Mouse (Mus musculus) erythroblast, embryonic 14.5 days (primary cell): Measurements from ENCODE around the gene Rab6b. TPM values are rescaled to one million over a fixed set of nuclear protein-coding genes. Genes with fewer than 3 reads are reported as not detected.

Experiments used
- H3K27me3 ChIP-seq: 2 replicates; pipeline ENCODE4 v1.6.1; 2012; ENCODE audit warnings: inconsistent platforms; ENCODE audit not compliant: control insufficient read depth
- H3K36me3 ChIP-seq: 2 replicates; pipeline ENCODE4 v1.6.1; 2012; ENCODE audit warnings: mild to moderate bottlenecking, inconsistent platforms; ENCODE audit not compliant: control insufficient read depth
- H3K4me1 ChIP-seq: 2 replicates; pipeline ENCODE4 v1.6.1; 2012; ENCODE audit warnings: inconsistent platforms; ENCODE audit not compliant: control insufficient read depth
- H3K4me3 ChIP-seq: replicated peaks from 2 replicates; pipeline ENCODE3; 2012; ENCODE audit warnings: moderate library complexity, mild to moderate bottlenecking, inconsistent platforms
- H3K9me3 ChIP-seq: 2 replicates; pipeline ENCODE4 v1.6.1; 2012; ENCODE audit warnings: low read length, inconsistent platforms, mixed read lengths; ENCODE audit not compliant: control insufficient read depth
- GATA1 ChIP-seq: IDR thresholded peaks from 2 replicates; pipeline ENCODE4 v1.6.1; 2012; ENCODE audit warnings: low read length, inconsistent platforms, mixed read lengths
- TAL1 ChIP-seq: IDR thresholded peaks from 3 replicates; pipeline ENCODE4 v1.6.1; 2012; ENCODE audit warnings: low read length, inconsistent platforms, mixed read lengths
- polyA plus RNA-seq: library from polyadenylated mRNA; stranded (reverse); fragments of >175 nt; gene quantifications from 2 replicates; pipeline ENCODE4 v1.2.3, GENCODE M21; 2012

Rab6b gene
- polyA plus RNA-seq, 1 experiment: not detected

DNA sequence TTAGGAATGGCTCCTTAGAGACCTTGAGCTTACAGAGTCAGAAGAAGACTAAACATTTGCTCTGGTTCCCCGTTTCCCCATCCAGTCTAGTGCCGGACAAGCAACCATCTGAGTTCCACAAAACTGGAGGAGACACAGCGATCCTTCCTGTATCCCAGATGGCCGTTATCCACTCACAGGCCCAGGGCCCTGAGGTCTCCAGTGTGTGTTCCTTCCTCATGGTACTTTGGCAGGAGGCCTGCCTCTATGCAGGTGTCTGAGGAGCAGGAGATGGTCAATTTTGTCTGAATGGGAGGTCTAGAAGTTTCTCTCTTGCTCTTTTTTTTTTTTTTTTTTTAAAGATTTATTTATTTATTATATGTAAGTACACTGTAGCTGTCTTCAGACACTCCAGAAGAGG, 13.2 kb downstream of the Rab6b start:
- TF ChIP-seq TAL1 (no peak), GATA1 (no peak)
- no peaks in the 10 kb centered on the region for H3K36me3 ChIP-seq
- H3K27me3 ChIP-seq: no peaks in the 10 kb centered on the region
- no peak overlapping the region for H3K4me3 ChIP-seq
- H3K4me1 ChIP-seq: no peaks in the 10 kb centered on the region
- H3K9me3 ChIP-seq: no peaks in the 10 kb centered on the region

DNA sequence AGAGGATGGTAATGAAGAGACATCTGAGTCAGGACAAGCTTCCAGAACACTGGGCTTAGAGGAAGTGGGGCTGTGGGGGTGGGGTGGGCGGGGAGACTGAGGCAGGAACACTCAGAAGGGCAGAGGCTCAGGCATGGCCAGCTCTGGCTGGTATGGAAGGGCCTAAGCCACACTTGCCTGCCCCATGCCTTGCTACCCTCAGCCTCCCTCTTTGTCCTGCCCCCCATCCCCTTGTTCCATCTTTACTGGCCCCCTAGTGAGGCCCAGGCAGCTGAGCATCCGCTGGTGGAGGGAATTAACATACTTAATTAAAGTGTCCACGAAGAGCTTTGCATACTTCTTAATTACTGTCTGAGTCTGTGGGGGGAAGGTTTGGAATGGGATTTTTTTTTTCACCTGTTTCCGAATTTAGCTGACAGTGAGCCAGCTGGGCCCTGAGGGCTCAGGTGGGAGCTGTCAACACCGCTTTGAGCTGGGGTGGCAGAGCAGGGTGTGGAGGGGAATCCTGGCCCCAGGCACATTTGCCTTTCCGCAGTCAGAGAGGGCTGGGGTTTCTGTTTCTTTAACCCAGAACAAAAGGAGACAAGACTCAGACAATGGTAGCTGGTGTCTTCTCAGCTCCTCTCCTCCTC, 22.0 kb downstream of the Rab6b start:
- Histone ChIP-seq H3K4me3 (no peak overlapping the region), H3K4me1 (no peaks in the 10 kb centered on the region), H3K36me3 (no peaks in the 10 kb centered on the region), H3K27me3 (no peaks in the 10 kb centered on the region), H3K9me3 (no peaks in the 10 kb centered on the region)
- TF ChIP-seq TAL1 (no peak), GATA1 (no peak)

DNA sequence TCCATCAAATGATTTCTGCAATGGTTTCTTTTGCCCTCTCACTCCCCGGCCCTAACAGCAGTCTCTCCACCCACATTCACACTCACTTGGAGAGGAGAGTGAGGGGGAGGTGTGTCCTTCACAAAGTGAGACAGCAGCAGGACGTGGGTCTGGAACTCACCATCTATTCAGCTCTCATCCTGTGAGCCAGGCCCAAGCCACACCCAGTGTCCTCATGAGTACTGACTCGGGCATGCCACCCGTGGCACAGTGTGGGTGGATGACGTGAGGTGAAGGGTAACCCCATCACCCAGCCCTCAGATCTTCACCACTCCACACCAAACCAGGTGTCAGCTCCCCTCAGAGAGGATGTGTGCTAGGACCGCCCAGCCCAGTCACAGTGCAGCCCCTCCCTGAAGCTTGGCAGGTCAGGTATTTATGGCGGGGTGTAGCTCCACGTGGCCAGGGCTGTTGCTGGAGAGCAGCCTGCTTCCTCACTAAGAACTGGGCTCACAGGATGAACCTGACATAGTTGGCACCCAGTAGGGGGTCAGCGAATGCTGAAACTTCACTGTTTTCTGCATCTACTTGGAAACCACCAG, 23.0 kb downstream of the Rab6b start:
- H3K4me1 ChIP-seq: no peaks in the 10 kb centered on the region
- no peaks in the 10 kb centered on the region for H3K9me3 ChIP-seq
- no peak overlapping the region for H3K4me3 ChIP-seq
- H3K36me3 ChIP-seq: no peaks in the 10 kb centered on the region
- no peaks in the 10 kb centered on the region for H3K27me3 ChIP-seq
- TF ChIP-seq GATA1: no peak
- no peak for TF ChIP-seq TAL1

DNA sequence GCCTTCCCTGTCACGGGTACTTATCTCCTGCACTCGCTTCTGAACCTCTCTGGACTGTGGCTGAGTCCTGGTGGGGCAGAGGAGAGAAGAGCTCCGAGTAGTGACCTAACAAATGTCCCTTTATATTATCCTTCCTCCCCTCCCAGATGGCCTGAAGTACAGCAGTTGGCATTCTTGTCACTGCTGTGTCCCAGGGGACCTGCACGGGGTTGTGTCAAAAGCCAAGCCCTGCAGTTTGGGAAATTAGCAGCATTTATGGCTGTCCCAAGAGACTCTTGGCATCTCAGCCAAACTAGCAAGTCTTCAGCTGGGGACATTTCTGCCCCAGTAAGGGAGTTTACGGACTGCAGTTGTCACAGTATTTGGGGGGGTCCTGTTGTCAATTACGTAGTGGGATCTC, 27.9 kb downstream of the Rab6b start:
- Histone ChIP-seq H3K9me3 (no peaks in the 10 kb centered on the region), H3K36me3 (no peaks in the 10 kb centered on the region), H3K4me3 (no peak overlapping the region), H3K4me1 (no peaks in the 10 kb centered on the region), H3K27me3 (no peaks in the 10 kb centered on the region)
- no peak for TF ChIP-seq GATA1
- no peak for TF ChIP-seq TAL1

DNA sequence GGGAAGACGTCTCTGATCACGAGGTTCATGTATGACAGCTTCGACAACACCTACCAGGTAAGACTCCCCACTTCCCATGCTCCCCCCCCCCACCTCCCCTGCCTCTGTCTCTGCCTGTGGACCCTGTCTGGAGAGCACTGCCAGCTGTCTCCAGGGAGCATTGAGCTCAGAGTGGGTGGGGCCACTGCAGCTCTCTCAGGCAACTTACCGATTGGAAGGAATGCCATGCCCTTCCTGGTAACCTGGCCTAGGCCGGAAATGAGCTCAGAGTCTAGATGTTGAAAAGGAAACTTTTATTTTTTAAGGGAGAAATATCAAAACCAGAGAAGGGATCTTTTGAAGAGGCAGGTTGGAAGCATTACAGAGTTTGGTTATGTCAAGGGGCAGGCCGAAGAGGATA, 28.8 kb downstream of the Rab6b start:
- no peaks in the 10 kb centered on the region for H3K9me3 ChIP-seq
- no peaks in the 10 kb centered on the region for H3K4me1 ChIP-seq
- H3K4me3 ChIP-seq: no peak overlapping the region
- no peaks in the 10 kb centered on the region for H3K27me3 ChIP-seq
- TF ChIP-seq TAL1: no peak
- H3K36me3 ChIP-seq: no peaks in the 10 kb centered on the region

DNA sequence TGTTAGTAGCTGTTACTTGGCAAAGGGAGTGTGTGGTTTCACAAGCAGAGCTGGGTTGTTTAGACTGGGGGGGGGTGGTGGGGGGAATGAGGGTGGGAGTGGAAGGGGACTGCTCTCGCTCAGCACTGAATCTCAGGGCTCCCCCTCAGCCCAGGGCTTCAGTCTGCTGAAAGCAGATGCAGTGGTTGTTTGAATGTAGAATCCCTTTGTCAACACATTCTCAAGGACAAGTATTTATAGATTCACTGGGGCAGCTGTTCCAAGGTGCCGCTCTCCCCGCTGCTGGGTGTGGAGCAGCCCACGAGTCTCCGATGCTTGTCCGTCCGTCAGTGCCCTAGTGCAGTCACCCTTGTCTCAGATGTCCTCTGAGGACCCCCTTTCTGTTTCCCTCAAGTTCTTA, 29.7 kb downstream of the Rab6b start:
- no peak overlapping the region for H3K4me3 ChIP-seq
- no peak for TF ChIP-seq GATA1
- no peak for TF ChIP-seq TAL1
- no peaks in the 10 kb centered on the region for H3K9me3 ChIP-seq
- H3K4me1 ChIP-seq: no peaks in the 10 kb centered on the region
- no peaks in the 10 kb centered on the region for H3K36me3 ChIP-seq
- H3K27me3 ChIP-seq: no peaks in the 10 kb centered on the region

DNA sequence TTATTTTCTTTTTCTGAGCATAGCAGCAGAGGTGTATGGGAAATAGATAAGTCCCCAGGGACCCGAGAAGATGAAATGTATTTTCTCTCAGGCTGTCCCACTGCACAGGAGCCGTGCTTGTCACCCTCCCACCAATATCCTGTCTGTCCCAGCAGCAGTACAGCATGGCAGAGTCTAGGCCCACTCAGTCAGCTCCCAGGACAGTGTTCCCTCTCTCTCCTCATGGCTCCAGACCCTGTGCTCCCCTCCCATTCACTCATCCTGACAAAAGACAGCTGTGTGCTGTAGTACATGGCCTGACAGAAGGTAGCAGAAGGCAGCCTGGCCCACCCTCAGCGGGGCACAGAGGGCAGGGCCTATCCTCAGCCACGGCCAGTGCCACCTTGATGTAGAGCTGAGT, 32.3 kb downstream of the Rab6b start:
- Histone ChIP-seq H3K36me3 (no peaks in the 10 kb centered on the region), H3K4me1 (no peaks in the 10 kb centered on the region), H3K27me3 (no peaks in the 10 kb centered on the region), H3K9me3 (no peaks in the 10 kb centered on the region), H3K4me3 (no peak overlapping the region)
- no peak for TF ChIP-seq TAL1

DNA sequence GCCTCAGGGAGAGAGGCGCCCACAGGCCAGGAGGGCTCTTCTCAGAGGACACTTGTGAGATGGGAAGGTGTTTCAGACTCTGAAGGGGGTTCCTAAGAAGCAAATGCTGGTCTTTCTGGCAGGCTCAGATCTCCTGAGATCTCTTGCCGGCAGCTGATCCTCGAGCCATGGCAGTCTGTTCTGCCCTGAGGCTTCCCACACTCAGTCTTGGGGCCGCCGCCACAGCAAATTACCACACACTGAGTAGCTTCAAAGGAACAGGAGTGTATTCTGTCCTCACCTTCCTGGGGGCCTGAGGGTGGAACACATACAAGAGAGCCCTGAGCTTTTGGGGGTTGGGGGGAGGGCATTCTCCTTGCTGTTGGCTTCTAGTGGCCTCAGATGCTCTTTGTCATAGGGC, 33.8 kb downstream of the Rab6b start:
- Histone ChIP-seq H3K9me3 (no peaks in the 10 kb centered on the region), H3K27me3 (no peaks in the 10 kb centered on the region), H3K4me1 (no peaks in the 10 kb centered on the region), H3K4me3 (no peak overlapping the region), H3K36me3 (no peaks in the 10 kb centered on the region)
- TF ChIP-seq GATA1 (no peak), TAL1 (no peak)

DNA sequence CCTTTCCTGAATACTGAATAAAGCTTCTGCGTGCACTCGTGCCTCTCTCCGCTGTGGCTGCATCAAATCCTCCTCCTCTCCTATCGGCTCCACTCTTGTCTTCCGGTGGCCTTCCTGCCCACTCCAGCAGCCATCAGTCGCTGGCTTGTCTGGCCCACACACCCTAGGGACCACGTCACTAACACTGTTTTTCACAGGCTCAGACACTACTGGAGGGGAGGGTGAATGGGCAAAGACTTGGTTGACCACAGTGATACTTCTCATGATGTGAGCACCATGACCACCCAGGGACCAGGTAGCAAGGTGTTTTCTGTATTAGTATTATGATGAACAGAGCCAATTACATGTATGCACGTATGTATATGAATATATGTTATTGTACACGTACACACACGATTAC, 34.7 kb downstream of the Rab6b start:
- H3K9me3 ChIP-seq: no peaks in the 10 kb centered on the region
- H3K27me3 ChIP-seq: no peaks in the 10 kb centered on the region
- H3K36me3 ChIP-seq: no peaks in the 10 kb centered on the region
- H3K4me3 ChIP-seq: no peak overlapping the region
- no peak for TF ChIP-seq TAL1
- no peak for TF ChIP-seq GATA1
- H3K4me1 ChIP-seq: no peaks in the 10 kb centered on the region

DNA sequence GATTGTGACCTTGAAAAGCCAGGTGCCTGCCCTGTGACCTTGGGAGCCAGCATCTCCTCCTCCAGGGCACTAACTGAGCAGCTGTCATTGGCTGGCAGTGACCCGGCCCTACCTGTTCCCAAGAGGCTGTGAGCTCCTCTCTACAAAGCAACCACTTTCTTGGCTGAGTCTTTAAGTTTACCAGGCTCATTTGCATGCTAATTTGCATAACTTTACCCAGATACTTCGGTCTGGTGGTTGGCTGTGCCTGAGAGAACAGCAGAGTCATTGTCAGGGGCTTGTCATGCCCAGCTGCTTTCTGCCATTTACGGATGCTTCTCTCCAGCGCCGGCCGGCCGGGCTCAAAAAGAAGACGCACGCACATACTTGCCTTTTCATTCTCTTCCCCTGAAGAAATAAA, 35.1 kb downstream of the Rab6b start:
- Histone ChIP-seq H3K9me3 (no peaks in the 10 kb centered on the region), H3K36me3 (no peaks in the 10 kb centered on the region), H3K4me1 (no peaks in the 10 kb centered on the region), H3K4me3 (no peak overlapping the region), H3K27me3 (no peaks in the 10 kb centered on the region)
- no peak for TF ChIP-seq GATA1
- TF ChIP-seq TAL1: no peak
